Mouse (Mus musculus) T-cell, adult 2 months (primary cell): ENCODE results near the gene Tnp2.
A peak's percentile ranks its signal among the peaks of the same experiment; 100 is the strongest.

Experiments used
- DNase-seq: peaks from one replicate; pipeline ENCODE4 v3.0.0; 2022; ENCODE audit warnings: low spot score

Gene Tnp2

DNA sequence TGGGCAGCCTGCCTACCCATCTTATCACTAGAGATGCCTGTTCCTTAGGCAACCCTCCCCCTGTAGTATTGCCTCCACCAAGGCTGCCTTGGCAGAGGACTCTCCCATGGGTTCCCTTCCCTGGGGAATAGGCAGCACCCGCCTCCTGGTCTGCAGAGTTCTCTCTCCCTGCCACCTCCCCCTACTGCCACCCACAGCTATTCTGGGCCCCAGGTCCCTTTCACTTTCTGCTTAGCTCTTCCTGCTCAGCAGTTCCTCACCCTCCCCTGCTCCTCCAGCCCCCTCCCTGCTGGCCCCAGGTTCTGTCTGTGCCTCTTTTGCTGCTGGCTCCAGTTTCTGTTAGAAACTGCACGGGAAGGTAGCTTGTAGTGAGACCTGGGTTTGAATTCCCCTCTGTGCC, 18.8 kb downstream of the Tnp2 start:
- DNase-seq = peak; percentile 68

DNA sequence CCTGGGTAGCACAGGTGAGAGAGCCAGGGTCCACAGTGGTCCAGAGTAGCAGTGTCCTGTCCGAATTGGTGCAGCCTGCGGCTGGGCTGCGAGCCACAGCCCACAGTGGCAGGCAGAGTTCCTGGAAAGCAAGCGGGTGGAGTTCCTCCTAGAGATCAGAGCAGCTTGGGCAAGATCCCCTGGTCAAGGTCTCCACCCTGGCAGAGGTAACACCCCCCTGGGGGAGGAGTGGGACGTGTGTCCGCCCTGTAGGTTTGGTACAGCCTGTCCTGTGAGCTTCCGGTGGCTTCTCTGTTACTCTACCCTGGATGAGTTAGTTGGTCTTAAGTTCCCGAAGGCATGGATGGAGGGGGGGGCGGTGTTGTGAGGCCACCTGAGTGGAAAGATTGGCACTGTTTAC, 19.6 kb downstream of the Tnp2 start:
- DNase-seq = no peak

DNA sequence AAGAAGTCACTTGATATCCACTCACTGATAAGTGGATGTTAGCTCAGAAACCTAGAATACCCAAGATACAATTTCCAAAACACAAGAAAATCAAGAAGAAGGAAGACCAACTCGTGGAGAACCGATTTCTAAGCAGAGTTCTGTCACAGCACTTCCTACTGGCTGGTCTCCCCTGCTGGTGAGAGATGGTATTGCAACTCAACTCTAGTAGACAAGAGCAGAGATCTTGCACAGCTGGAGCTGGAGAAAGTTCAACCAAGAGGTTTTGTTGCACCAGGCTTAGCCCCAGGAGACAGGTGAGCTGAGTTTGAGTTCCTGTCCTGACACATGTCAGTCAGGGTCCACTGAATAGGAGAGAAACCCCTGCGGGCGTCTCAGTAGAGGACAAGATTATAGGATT, 21.3 kb downstream of the Tnp2 start:
- DNase-seq = peak; percentile 79

DNA sequence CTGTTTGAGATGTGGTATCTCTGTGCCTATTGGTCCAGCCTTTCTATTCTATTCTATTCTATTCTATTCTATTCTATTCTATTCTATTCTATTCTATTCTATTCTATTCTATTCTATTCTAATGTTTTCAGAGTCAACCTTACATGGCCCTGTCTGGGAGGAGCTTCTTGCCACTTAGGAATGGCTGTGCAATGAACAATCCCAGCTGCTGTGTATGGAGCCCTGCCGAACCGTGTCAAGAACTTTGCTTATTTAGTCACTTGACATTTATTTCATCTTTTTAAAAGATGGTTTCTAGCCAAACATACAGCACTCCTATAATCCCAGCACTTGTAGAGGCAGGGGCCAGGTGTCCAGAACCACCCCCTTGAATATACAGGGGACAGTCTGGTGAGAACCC, 24.1 kb downstream of the Tnp2 start:
- DNase-seq = no peak

DNA sequence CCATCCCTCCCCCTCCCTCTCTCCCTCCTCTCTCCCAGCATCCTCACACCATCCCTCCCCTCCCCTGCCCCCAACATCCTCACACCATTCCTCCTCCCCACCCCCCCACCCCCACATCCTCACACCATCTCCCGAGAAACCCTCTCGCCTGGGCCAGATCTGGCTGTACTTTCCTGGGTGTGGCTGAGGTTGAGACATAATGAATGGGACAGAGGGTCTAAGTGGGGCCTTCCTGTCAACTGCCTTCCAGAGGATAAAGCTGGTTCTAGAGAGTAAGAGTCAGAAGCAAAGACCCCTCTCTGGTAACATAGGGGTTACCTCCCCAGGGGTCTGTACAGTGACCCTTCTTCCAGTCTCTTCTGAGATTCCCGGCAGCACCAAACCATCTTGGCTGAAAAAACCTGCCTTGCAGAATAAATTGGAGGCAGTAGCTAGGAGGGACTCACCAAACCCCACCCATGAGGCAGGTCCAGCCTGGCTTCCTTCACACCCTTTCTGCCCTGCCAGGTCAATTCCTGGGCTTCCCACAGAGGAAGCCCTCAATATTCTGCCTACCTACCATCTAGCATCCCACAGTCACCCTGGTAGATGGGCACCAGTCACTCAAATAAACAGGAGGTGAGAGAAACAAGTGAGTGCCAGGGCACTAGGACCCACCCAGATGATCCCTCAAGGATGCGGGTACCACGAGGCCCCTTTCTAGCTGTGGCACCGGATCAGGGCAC, 24.8 kb downstream of the Tnp2 start:
- DNase-seq = no peak

DNA sequence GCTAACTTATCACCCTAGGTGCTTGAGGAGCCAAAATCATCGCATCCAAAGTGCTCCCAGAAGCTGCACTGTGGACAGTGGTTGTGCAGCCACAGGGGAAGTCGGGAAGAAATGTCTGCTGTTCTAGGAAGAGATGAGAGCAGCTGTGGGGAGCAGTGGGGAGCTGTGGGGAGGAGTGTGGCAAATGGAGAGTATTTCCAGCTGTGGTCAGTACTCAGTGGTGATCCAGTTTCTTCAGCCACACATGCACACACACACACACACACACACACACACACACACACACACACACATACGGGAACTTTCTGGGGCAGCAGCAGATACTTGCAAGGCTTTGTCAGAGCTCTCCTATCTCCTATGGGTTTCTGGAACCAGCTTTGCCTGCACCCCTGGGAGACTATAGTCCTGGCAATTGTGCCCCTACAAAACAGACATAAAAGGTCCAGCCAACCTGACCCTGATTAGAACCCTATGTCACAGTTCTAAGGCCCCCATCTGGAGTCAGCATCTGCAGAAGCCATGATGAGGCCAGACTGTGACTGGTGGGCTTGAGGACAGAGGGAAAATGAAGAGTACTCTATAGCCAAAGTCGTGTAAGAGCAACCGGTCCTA, 25.8 kb downstream of the Tnp2 start:
- no peak for DNase-seq

DNA sequence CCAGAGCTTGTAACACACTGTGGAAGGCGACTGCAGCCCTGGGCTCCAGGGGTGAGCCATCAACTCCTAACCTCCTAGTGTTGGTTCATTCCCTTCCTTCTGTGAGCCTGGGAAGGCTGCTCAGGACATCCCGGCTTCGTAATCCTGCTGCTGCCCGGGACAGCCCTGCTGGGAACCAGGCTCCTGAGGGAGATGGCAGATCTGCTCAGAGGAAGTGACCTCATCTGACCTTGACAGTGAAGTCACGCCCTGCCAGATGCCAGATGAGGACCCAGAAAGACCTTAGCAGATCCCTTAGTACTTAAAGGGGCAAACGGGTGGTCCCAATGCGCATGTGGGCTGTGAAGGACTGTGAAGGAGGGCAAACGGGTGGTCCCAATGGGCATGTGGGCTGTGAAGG, 27.3 kb downstream of the Tnp2 start:
- no peak for DNase-seq

DNA sequence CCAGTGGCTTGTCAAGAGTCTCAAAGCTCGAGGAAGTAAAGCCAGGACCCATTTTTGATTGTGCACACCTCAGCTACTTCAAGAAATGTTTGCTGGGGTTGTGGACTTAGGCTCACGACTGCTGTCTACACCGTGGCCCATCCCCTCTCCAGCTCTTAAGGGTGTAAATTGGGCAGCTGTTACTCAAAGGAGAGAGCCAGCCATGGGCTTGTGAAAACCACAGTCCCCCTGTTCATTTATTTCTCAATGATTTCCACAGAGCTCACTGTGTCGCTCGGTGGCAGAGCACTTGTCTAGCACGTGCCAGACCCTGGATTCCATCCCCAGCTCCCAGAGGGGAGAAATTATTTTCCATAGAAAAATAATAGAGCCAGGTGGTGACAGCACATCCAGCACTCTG, 32.3 kb downstream of the Tnp2 start:
- DNase-seq = no peak

DNA sequence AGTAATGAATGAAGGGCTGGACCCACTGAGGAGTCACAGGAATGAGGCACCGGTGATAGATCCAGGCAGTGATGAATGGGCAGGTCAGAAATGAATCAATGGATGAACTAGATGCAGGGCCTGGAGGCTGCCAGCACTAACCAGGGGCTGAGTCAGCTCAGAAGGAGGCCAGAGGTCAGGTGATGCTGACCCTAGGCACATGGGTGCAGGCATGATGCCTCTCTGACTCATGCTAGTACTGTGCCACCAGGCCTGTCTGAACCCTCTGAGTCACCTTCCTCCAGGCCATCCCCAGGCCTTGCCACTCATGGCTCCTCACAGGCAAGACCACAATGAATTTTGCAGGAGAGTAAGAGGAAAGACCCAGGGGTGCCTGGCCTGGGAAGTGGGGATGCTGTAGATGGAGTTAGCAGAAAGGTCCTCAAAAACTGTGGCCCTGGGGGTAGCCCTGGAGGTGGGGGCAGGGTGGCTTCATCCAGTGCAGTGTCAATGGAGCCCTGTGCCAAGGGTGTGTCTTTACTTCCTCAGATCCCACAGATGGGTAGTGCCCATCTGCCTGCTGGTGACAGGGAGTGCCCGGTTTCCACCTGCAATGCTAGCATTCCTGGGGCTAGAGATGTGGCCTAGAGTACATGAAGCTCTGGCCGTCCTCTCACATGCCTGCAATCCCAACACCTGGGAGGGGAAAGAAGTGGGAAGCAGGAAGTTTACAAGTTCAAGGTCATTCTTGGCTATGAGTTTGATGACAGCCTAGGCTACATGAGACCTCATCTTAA, 33.8 kb downstream of the Tnp2 start:
- no peak for DNase-seq

DNA sequence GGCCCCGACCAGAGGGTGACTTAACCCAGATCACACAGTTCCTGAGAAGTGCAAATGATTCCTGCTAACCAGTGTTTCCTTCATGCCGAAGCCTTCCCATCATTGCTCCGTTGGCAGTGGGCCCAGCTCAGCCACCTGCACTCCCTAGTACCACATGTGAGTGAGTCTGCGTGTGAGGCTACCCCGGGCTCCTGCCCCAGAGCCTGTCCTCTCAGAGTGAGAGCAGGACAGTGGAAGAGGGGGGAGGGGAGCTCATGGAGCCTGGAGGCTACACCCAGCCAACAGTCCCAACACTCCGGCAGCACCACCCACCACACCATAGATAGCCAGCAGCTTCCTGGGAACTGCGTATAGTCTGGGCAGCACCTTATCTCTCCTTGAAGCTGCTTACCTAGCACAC, 38.6 kb downstream of the Tnp2 start:
- DNase-seq = no peak

DNA sequence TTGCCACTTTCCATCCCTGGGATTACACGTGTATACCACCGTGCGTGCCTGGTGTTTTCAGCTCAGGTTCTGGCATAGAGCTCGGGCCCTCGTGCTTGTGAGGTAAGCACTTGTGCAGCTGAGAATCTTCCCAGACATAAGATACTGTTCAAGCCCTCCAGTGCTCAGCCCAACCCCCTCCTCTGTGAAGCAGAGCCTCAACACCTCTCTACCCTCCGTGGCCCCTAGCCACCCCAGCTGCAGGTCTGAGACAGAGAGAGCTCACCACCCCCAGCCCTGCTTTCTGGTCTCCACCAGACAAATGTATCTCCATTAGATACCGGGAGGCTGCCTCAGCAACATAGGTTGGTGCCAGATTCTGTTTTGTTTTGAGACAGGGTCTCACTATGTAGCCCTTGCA, 39.2 kb downstream of the Tnp2 start:
- DNase-seq = no peak

DNA sequence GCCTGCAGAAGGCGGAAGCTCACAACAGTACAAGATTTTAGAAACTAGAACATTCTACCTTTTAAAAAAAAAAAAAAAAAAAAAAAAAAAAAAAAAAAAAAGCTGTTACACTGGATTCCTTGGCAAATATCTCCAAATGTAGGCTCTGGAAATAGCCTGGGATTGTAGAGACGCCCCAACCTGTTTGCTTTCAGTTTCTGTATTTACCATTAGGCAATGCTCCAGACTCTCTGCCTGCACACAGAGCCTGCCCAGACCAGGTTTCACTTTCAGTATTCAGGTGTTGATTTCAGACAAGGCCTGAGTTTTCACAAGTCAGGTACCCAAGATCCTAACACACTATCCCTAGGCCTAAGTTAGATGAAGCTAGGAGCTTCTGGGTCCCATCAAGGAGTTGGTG, 47.4 kb downstream of the Tnp2 start:
- DNase-seq = peak; percentile 62

DNA sequence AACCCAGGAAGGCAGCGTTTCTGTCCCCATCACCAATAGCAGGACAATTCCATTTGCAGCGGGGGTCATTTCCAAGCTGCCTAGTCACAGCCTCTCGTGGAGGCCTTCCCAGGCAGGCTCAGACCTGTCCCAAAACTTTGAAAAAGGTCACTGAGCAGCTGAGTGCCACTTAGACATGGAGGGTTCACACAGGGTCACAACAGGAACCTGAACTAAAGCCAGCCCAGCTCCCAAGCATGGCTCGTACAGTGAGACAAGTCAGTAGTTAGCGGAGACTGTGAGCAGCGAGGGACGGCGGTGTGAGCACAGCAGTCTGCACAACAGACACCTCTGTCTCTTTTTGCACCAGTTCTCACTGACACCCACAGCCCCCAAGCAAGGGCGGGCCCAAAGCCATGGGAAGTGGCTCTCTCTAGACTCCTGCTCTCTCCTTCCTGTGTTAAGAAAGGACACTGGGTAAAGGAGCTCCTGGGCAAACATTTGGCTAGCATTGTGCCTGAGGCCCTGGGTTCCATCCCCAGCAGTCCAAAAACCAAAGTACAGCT, 48.5 kb downstream of the Tnp2 start:
- DNase-seq = no peak

DNA sequence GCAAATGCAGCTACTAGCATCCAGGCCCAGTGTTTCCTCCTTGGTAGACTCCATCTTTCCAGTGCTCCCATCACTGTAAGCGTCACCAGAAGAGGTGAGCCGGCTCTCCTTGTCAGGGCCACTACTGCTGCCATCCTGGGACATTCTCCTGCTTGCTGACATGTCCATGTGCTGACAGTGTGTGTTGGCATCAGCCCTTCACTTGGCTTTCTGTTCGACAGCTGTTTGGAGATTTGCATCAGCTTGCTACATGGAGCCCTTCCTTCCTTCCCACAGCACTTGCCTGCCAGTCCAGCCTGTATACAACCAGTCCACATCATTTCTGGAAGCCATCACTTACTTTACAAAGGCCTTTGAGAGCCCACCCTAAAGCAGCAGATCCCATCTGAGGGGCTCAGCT, 49.6 kb downstream of the Tnp2 start:
- no peak for DNase-seq
